Mouse (Mus musculus): ENCODE measurements around the gene Fbxl5. TPM values are rescaled to one million over a fixed set of nuclear protein-coding genes. Genes with fewer than 3 reads are reported as not detected.
A peak's percentile ranks its signal among the peaks of the same experiment; 100 is the strongest.

Gene Fbxl5
- 10 to 100 TPM; 89.3 to 91.2 TPM for total RNA-seq (2021)
- long read RNA-seq, transcript Fbxl5-201 (11 exons, 2,858 nt), result major isoform, 87 of 132 reads
- long read RNA-seq, partial matches to known transcripts, result 32 of 132 reads
- long read RNA-seq, other reads (novel, unspliced or antisense), result 10 of 132 reads

DNA sequence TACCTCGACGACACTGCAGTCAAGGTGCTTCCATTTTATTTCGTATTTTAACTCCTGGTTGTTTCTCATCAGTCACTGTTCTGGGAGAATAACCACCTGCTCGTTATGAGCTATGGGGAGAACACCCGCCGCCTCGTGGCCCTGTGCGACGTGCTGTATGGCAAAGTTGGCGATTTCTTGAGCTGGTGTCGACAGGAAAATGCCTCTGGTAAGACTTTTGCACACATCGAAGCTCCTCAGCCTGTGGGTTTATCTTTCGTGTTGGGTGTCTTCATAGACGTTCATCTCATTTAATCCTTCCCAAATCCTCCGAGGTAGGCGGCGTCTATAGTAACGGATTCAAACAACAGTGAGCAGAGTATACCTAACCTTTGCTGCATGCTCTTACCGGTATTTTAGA lies at the start of gene Fbxl5:
TSS of gene Fbxl5 (minus strand) at position 101 of the 400 bp plus-strand sequence.
- DNase-seq (ENCODE audit: low spot score in 2 of 2), result no peak

DNA sequence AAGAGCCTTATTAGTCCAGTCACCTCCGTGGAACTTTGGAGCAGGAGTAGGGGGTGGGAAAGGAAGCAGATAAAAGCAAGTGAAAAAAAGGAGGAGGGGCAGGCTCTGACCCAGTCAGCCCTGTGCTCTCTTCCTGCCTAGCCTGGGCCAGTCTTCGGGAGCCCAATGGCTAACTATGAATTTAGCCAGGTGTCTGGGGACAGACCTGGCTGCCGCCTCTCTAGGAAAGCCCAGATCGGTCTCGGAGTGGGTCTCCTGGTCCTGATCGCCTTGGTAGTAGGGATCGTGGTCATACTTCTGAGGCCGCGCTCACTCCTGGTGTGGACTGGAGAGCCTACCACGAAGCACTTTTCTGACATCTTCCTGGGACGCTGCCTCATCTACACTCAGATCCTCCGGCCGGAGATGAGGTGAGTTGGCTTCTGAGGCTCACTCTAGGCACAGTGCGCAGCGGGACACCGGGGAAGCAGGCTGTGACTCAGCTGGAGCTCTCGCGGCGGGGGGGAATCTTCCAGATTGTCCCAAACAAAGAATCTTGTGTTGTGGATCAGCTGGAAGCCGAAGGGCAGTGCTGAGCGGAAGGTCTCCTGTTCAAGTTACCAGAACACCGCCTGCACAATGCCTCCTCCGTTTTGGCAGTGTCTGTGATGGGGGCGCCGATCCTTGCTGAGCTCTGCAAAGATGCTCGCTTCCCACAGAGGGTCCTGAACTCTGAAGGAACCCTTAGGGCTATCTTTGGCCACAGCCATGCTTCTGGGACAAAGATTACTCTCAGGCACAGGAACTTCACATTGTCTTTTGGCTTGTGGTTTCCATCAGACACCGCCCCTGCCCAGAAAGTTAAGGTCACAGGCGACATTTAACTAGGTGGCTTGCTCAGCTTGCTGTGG lies 47.5 kb upstream of the Fbxl5 start:
- DNase-seq (ENCODE audit: low spot score in 2 of 2), result peak in 1 of 2 experiments; percentile 19

DNA sequence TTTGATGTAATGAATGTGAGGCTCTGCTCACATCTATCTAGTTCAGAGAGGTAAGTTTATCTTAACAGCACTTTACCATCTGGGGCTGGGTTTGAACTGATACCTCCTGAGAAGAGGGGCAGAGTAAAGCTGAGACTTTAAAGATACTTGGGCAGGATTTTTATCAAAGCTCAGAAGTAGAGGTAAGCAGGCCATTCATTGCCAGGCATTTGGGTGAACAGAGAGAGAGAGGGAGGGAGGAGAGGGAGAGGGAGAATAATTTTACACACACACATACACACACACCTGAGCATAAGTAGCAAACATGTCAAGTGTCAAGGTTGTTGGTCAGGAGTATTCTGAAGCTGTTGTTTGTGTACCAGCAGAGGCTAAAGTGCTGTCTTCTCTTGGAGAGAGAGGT lies 46.8 kb upstream of the Fbxl5 start, which contains the start of gene Cd38:
TSS of gene Cd38 (plus strand) at position 301 of the 400 bp plus-strand sequence.
- no peak for DNase-seq (ENCODE audit: low spot score in 2 of 2)

DNA sequence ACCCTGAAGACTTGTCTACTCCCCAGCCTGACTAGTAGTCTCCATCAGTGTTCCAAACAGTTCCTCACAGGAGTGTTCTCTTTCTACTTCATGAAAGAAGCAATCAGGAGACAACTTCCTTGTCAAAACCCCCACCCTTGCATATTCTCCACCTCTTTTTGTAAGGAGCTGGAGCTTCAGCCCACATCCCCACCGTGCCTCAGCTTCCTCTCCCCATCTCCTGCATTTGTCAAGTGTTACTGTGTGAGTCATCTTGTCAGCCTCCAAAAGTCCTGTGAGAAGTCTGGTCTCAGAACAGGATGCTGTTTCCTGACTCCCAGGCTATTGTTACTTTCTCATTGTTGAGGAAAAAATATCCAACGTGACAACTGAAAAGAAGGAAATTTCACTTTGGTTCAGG lies 43.9 kb upstream of the Fbxl5 start:
- DNase-seq (ENCODE audit: low spot score in 2 of 2), result no peak

DNA sequence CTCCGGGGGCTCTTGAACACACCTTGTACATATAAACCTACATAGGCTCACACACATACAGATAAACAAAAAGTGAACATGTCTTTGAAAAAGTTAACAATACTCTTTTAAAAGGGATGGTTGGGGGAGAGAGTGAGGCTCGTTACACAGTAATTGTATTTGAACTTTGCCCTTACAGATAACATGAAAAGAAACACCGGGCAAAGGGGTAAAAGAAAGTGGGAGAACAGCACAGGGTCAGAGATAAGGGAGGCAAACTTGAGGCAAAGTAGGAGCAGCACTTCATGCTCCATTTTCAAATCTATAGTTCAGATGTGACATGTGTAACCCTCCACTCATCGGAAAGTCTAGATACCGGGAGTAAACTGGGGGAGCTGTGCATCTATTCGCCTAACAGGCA lies 42.2 kb upstream of the Fbxl5 start:
- no peak for DNase-seq (ENCODE audit: low spot score in 2 of 2)

DNA sequence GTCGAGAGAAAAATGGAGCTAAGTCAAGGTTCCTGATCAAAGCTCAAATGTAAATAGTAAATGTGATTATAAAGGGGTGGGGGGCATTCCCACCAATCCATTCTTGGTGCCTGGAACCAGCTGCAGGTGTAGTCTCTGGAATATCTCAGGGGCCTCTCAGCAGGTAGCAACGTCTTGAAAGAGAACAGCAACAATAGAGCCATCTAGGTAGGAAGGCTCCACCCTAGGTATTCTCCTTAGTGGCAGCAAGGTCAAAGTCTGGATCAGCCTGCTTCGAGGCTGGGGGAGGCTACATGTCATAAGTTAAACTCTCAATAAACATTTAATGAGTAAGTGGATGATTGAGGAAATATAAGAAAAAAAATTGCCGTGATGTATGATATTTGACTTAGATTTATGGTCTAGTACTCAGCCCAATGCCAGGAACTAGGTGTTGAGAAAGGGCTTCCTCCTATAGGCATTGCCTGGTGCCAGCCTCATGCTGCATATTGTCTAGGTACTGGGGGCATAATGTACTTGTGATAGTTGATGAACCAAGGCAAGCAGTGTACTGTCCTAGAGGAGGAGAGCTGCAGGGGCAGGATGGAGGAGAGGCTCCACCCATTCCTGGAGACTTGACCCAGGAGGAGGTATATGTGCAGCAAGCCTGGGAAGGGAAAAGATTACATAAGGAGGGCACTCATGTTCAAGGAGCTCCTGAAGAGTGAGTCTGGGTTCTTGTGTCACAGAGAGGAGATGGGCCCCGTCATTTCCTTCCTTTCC lies 39.4 kb upstream of the Fbxl5 start:
- DNase-seq (ENCODE audit: low spot score in 2 of 2), result no peak

DNA sequence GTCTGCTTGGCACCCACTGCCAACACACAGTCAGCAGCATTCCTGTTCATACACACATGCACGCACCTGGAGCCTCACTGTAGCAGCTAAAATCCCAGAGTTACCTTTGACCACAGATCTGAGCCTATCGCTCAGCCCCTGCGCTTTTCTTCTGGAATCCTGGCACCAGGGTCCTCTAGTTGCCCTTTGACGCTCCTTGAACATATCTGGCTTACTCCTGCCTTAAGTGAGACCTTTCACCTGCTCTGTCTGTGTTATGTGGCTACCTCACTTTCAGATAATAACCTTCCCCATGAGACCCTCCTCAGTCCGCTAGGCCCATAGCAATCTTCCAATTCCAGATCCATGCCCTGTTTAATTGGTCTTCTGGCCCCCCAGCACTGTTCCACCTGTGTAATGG lies 38.7 kb upstream of the Fbxl5 start:
- no peak for DNase-seq (ENCODE audit: low spot score in 2 of 2)

DNA sequence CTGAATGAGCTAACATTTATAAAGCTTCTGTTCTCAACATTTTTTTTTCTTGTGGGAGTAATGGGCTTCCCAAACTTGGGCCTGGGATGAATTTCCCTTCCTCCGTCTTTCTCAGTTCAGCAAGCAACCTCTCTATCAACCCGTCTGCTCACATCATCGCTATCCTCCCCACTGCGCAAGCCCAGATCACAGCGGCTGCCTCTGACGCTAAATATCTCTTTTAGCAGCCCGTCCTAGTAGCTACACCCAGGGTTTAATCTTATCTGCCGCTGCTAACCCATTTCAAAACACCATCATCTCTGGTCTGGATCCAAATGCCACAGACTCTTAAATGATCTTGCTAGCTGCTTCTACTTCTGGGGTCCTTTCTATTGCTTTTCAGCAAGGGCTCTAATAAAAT lies 38.2 kb upstream of the Fbxl5 start:
- DNase-seq (ENCODE audit: low spot score in 2 of 2), result no peak

DNA sequence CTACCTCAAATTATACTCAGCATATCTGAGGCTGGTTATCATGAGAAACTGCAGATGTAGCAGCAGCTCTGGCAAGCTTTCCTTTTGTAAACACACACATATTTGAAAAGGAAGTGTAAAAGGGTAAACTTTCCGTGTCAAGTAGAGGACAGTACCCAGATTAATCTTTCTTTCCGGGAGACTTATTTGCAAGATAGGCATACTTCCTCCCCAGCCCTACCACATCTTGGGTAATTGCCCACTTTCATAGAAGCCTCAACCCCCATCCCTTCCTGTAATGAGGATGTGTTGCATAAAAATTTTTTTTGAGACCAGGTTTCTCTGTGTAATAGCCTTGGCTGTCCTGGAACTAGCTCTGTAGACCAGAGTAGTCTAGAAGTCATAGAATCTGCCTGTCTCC lies 34.3 kb upstream of the Fbxl5 start:
- no peak for DNase-seq (ENCODE audit: low spot score in 2 of 2)

DNA sequence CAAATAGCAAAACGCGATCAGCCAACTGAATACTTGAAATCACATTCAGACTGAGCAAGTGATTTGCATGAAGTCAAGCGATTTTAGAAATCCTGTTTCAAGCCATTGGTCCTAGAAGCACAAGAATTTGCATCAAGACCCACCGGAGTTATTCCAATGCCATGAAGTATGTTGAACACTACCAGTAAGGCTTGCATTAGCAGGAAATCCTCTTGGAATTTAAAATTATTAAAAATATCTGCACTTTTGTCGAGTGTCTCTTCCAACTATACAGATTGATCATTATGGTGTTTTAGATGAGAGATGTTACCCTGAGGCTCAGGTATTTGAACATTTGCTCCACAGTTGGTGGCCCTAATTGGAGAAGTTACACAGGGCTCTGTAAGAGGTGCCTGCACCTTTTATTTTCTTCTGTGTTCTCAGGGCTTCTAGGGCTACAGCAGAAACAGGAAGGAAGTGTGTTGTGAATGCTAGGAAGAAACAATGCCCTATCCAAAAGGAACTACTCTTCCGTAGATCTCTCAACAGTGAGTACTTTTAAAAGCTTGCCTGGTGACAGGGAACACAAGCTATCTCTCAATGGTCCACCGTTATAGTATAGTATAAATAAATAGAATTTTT lies 32.5 kb upstream of the Fbxl5 start:
- DNase-seq (ENCODE audit: low spot score in 2 of 2), result no peak

DNA sequence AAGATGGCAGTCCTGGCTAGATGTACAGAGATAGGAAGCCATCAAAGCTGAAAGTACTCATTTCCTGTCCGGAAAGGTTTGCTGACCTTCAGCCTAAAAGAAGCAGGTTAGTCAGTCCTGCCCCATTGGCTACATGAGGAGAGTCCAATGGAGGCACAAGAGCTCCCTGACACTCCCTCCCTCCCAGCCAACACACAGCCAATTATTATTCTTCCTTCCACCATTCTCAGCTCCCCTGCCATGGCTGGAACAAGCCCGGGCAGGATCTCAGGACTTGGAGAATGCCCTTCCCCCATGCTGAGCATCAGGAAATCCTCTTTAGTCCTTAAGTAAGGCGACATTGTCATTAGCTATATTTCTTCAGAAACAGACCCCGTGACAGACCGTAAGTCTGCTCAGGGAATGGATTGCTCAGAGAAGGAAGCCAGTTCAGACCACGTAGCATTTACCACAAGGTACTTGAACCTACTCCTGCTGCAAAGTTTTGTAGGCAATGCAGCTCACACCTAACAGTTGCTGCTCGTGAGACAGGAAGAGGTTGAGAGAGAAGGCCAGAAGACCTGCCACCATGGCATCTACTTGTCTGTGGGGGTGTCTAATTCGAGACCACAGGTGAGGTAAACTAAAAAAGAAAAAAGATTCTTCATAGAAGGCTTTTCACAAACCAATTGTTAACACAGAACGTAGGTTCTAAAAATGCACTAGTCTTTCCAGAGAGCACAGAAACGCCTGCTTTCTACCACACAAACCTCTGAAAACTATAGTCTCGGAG lies 31.8 kb upstream of the Fbxl5 start:
- no peak for DNase-seq (ENCODE audit: low spot score in 2 of 2)

DNA sequence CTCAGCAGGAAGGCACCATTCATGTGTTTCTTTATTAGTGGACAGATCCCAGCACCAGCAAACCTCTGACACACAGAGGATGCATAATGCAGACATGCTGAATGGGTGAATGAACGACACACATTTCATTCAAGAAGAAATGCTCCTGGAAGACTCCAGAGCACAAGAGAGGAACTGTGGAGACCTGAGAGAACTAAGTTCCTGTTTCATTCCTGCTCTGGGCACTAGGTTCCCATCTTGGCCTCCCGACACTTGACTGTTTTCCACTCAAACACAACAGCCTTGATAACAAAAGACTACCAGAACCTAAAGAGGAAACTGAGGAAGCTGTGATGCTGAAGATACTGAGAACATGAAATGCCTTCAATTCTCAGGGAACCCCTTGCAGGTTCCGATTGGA lies 26.8 kb upstream of the Fbxl5 start:
- no peak for DNase-seq (ENCODE audit: low spot score in 2 of 2)

DNA sequence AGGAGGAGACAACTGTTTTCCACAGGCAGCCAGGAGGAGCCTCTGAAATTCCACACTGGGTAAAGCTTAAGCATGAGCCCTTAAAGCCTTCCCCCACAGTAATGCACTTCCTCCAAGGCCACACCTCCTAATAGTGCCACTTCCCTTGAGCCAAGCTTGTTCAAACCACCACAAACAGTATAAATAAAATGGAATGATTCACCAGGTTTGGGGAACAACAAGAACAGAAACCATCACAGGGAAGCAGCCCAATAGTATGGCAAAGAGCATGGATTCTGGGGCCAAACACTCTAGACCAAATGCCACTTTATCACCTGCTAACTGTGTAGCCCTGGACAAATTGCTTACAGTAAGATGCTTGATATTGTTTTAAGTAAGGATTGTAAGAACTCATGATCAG lies 26.1 kb upstream of the Fbxl5 start:
- DNase-seq (ENCODE audit: low spot score in 2 of 2), result no peak

DNA sequence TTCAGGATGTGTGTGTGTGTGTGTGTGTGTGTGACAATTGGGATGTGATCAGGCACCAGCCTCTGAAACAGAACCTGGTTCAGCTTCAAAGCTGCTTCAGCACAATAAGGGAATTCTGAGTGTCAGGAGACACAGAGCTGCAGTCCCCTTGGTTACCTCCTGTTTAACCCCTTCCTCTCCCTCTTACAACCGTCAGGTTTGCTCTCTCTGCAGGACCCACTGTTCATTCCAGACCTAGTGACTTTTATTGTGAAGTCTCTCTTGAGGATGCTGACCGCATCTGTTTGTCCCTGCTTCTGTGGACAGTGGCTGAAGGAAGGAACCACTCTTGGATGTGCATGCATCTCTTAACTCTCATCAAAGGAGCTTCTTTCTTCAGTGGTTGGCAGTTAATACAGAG lies 24.8 kb upstream of the Fbxl5 start:
- no peak for DNase-seq (ENCODE audit: low spot score in 2 of 2)

DNA sequence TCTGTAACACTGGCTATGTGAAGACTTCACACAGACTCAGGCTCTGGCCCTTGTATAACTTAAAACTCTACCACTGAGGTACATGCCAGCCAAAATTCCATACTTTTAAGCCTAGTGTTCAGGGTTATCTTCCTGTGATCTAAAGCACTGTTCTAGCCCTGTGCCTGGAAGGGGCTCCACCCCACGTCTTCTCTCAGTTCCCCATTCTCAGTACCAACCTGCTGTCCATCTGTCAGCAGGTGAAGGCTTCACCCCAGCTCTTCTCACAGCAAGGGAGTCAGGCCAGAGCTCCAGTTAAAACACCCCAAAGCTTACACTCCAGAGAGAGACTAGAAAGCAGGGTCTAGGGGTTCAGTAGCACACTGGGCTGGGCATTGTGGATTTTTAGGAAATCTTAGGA lies 24.2 kb upstream of the Fbxl5 start:
- no peak for DNase-seq (ENCODE audit: low spot score in 2 of 2)

DNA sequence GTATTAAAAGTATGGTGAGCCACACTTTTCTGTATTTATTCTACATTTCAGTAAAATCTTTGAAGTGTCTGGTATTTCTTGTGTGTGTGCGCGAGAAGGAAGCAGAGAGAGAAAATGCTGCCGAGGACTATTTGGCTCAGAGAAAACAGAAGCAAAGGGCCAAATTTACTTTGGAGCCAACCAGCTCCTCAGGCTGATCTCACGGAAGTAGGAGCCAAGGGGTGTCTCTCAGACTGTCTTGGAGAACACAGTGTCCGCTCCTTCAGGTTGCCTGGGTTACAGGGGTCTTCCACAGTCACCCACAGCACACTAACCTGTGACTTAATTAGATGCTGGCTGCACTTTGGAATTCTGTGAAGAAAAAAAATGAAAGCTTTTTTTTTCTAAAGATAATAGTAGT lies 23.6 kb upstream of the Fbxl5 start:
- DNase-seq (ENCODE audit: low spot score in 2 of 2), result peak in 1 of 2 experiments; percentile 15

DNA sequence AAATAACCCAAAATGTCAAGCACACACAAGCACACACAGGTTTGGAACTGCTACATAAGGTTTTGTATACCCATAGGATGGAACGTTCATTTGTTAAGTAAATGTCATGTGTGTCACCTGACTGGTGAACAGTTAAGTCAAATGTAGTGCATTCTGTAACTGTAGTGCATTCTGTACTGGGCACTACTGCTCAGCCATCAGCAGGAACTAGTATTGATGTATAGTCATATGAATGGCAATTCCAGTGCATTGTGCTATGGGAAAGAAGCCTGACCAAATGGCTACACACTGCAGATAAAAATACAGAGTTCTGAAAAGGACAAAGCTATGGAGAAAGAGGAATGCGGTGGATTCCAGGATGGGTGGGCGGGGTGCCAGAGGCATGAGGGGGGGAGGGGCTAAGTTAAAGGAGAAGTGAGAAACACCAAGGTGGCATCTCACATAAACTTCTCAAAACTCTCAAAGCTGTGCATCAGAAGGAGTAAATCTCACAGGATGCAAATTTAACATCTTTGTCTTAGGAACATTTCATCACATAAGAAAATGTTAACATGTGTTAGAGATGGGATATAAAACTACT lies 21.2 kb upstream of the Fbxl5 start:
- DNase-seq (ENCODE audit: low spot score in 2 of 2), result no peak

DNA sequence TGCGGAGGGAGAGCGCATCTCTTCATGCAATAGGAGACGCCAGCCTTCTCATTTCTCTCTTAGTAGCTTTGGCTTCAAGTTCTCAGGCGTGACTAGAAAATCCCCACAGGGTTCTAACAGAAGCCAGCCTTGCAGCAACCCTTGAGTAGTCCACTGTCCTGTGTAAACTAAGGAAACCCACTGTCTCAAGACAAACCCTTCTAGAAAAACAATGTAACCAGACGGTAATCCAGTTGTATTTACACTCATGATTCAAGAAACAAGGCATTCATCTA lies 20.5 kb upstream of the Fbxl5 start:
- peak in 1 of 2 experiments; percentile 27 for DNase-seq (ENCODE audit: low spot score in 2 of 2)

DNA sequence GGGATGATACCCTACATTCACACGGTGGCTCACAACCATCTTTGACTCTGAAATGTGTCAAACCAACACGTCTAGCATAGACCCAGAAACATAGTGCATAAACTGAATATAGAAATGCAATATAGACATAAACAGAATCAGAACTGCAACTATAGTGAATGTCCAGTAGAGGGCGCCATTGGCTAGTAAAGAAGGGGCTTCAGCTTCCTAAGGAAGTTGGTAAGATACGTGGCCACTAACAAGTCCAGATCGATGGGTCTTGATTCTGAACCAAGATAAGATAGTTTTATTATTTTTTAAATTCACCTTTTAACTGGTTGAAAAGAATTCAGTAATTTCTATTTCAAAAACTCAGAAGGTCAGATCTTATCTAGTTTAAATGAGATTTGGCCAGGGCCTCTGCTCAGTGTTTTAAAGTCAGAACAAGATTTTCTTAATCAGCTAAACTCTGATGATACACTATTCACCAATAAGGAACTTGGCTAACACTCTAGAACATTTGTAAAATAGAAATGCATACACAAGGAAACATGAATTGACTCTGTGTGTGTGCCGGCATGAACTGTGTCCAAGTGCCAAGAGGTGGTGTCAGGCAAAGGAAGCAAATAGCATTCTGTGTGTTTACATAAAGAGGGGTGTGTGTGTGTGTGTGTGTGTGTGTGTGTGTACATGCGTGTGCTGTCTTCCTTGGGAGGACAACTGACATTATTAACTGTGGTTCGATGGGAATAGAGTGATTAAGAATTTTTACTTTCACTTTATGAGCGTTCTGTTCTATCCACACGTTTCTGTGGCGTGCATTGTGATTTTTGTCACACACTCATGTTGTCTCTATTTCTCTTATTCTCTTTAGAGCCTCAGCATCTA lies 19.9 kb upstream of the Fbxl5 start:
- DNase-seq (ENCODE audit: low spot score in 2 of 2), result peak; percentile 30 to 36

DNA sequence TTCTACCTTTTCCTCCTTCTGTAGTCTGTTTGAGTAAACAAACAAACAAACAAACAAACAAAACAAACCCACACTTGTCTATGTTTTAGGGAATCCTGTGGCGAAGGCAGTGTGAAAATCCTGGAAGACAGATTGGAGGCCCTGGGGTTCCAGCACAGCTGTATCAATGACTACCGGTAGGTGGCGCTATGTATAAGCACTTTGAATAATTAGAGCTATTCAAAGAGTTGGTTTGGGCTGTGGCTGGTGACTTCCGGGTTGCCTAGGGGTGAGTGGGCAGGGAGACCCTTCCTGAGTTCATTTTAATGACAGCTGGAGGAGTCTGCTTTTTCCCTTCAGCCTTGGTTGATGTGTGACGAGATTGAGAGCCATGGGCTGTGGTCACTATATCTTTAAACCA lies 15.9 kb upstream of the Fbxl5 start:
- DNase-seq (ENCODE audit: low spot score in 2 of 2), result peak in 1 of 2 experiments; percentile 62
